Mouse (Mus musculus): ENCODE results near the gene Fbxo6. TPM values are rescaled to one million over a fixed set of nuclear protein-coding genes. Genes with fewer than 3 reads are reported as not detected.

Fbxo6 gene
- polyA plus RNA-seq, 1 experiment from 2014 or later = 30.6 TPM

DNA sequence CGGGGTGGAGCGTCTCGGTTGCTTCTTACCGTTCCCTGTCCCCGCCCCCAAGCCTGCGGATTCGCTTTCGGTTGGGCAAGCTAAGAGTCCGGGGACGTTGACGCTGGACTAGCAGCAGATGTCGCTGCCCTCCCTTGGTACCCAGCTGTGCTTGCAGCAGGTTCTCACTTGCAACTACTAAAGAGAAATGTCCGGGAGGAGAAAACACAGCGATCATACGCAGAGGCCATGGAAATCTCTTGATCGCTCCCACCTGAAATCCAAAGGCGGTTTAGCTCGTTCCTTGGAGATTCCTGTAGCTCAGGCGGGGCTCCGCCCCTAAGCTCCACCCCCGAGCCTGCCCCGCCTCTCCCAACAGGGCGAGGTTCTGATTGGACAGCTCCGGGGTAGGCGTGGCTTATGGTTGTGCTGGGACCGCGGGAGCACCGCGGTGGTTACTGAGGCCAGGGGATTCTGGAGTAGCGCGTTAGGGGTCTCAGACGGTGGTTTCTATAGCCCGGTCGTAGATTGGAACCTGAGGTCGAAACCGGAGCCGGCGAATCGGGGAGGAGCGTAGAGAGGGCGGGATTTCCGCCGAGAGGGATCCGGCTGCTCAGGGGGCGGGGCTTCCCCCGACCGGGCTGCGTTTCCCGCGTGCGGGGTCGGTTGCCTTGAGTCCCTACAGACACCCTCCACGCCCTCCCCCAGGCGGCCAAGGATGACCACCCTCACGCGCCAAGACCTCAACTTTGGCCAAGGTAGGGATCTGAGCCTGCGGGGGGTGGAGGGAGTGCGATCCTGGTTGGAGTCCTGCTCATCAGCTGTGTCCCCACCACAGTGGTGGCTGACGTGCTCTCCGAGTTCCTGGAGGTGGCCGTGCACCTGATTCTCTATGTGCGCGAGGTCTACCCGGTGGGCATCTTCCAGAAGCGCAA lies 11.6 kb downstream of the Fbxo6 start:
- Histone ChIP-seq H3K4me1 (replicated peaks; ENCODE audit: control insufficient read depth, insufficient read depth, low read length) (peaks cover 2% of the 10 kb centered on the region; the same call in 1 of the 2 replicates), H3K27ac (ENCODE audit: low read depth, low read length) (peak overlapping the region; percentile 77), H3K9me3 (ENCODE audit: control insufficient read depth, low read length) (no peaks in the 10 kb centered on the region), H3K36me3 (ENCODE audit: control insufficient read depth, insufficient read depth, low read length) (peaks cover 2% of the 10 kb centered on the region), H3K27me3 (replicated peaks; ENCODE audit: control insufficient read depth, insufficient read depth, low read length) (peaks cover 14% of the 10 kb centered on the region), H3K4me3 (ENCODE audit: low read depth, low read length) (peak overlapping the region; percentile 76), H3K4me2 (peak overlapping the region; percentile 80), H3K9ac (ENCODE audit: low read depth, low read length) (peak overlapping the region; percentile 72)
- DNase-seq (ENCODE audit: low spot score) (peak; percentile 96), ATAC-seq (replicated peaks; ENCODE audit: low FRiP score) (peak; percentile 93)
- WGBS = under 1% methylated on average over 65 of the region's 65 CpGs

DNA sequence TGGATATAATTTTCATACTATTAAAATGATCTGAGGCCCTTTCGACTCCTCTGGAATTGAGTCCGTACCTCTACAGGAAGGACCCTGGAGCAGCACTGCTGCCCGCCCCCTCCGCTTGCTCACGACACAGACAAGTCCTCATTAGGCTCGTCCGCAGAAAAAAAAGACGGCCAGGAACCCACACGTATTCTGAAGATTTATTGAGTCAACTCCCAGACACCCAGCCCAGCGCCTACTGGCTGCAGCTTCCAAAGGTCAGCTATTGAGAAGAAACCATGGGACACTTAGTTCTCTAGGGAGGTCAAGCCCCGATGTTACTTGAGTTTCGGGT lies 12.2 kb downstream of the Fbxo6 start:
- Histone ChIP-seq H3K27me3 (replicated peaks; ENCODE audit: control insufficient read depth, insufficient read depth, low read length) (peaks cover 14% of the 10 kb centered on the region), H3K4me1 (replicated peaks; ENCODE audit: control insufficient read depth, insufficient read depth, low read length) (peaks cover 2% of the 10 kb centered on the region; the same call in 1 of the 2 replicates), H3K9me3 (ENCODE audit: control insufficient read depth, low read length) (no peaks in the 10 kb centered on the region), H3K27ac (ENCODE audit: low read depth, low read length) (no peak overlapping the region), H3K9ac (ENCODE audit: low read depth, low read length) (peak overlapping the region; percentile 72), H3K36me3 (ENCODE audit: control insufficient read depth, insufficient read depth, low read length) (no peaks in the 10 kb centered on the region), H3K4me2 (peak overlapping the region; percentile 80), H3K4me3 (ENCODE audit: low read depth, low read length) (peak overlapping the region; percentile 76)
- under 1% methylated on average over 12 of the region's 12 CpGs for WGBS
- peak; percentile 26 for ATAC-seq (replicated peaks; ENCODE audit: low FRiP score)
- DNase-seq (ENCODE audit: low spot score) = peak; percentile 75

DNA sequence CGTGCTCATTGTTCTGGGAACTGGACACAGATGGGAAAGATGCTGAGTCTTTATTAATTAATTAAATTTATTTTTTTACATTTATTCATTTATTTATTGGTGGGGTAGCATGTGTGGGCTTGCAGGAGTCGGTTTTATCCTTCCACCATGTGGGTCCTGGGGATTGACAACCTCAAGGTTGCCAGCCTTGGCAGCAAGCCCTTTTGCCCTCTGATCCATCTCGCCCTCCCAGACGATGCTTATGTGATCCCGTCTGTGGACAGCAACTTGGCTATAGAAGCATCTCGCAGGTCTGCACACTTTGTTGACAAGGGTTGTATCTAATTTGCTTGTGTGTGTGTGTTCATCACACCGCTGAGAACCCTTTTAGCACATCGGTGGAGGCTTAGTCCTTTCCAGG lies 14.4 kb downstream of the Fbxo6 start:
- no peak overlapping the region for H3K4me3 ChIP-seq (ENCODE audit: low read depth, low read length)
- H3K27me3 ChIP-seq (replicated peaks; ENCODE audit: control insufficient read depth, insufficient read depth, low read length) = peaks cover 14% of the 10 kb centered on the region
- H3K9ac ChIP-seq (ENCODE audit: low read depth, low read length) = no peak overlapping the region
- DNase-seq (ENCODE audit: low spot score) (no peak), ATAC-seq (replicated peaks; ENCODE audit: low FRiP score) (no peak)
- H3K4me2 ChIP-seq = no peak overlapping the region
- no peak overlapping the region for H3K27ac ChIP-seq (ENCODE audit: low read depth, low read length)
- no peaks in the 10 kb centered on the region for H3K9me3 ChIP-seq (ENCODE audit: control insufficient read depth, low read length)
- WGBS = 65% methylated on average over 8 of the region's 8 CpGs
- H3K4me1 ChIP-seq (replicated peaks; ENCODE audit: control insufficient read depth, insufficient read depth, low read length) = peaks cover 2% of the 10 kb centered on the region; the same call in 1 of the 2 replicates
- H3K36me3 ChIP-seq (ENCODE audit: control insufficient read depth, insufficient read depth, low read length) = no peaks in the 10 kb centered on the region

DNA sequence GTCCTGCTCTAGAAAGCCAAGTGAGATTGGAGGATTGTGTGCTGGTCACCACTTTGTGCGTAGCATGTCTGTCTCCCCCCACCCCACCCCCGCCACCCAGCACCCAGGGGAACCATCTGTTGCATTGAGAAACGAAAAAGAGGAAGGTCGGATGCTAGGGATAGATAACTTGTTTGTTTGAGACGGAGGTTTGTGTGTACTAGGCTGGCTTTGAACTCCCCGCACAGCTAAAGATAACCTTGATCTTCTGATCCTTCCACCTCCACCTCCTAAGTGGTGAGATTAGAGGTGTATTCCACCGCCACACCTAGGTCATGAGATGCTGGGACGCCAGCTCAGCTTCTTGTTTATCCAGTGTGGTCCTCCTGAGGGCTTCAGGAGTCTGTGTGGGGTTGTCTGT lies 17.0 kb downstream of the Fbxo6 start:
- ATAC-seq (replicated peaks; ENCODE audit: low FRiP score) (no peak), DNase-seq (ENCODE audit: low spot score) (no peak)
- H3K4me3 ChIP-seq (ENCODE audit: low read depth, low read length) = no peak overlapping the region
- WGBS = 48% methylated on average over 8 of the region's 8 CpGs
- H3K36me3 ChIP-seq (ENCODE audit: control insufficient read depth, insufficient read depth, low read length) = no peaks in the 10 kb centered on the region
- H3K4me1 ChIP-seq (replicated peaks; ENCODE audit: control insufficient read depth, insufficient read depth, low read length) = peaks cover 2% of the 10 kb centered on the region; the same call in 1 of the 2 replicates
- H3K4me2 ChIP-seq = no peak overlapping the region
- peaks cover 39% of the 10 kb centered on the region for H3K27me3 ChIP-seq (replicated peaks; ENCODE audit: control insufficient read depth, insufficient read depth, low read length)
- no peak overlapping the region for H3K9ac ChIP-seq (ENCODE audit: low read depth, low read length)
- H3K9me3 ChIP-seq (ENCODE audit: control insufficient read depth, low read length) = no peaks in the 10 kb centered on the region
- no peak overlapping the region for H3K27ac ChIP-seq (ENCODE audit: low read depth, low read length)

DNA sequence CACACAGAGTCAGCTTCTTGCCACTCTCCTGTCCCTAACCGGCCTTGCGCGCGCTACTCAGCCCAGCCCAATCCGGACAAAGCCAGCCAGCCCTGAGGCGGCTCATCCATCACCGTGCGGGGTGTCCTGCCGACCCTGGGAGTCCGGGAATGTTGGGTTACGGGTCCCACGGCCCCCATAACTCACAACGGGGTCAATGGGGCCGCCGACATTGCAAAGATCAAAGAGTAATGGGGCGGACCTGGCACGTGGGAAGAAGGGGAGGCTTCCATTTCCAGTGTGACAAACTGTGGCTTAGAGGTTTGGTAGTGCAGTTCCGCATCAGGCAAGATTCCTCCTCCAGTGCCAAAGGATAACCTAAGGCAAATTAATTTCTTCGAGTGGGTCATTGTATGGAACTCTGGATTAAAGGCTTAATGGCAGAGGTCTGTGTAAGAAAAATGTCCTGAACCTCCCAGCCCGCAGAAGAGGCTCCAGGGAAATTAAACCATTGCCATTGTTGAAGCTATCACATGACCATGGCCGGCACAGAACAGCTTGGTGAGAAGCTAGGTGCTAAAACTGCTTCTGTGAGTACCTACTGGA lies 20.4 kb downstream of the Fbxo6 start:
- no peak for ATAC-seq (replicated peaks; ENCODE audit: low FRiP score)
- H3K4me1 ChIP-seq (replicated peaks; ENCODE audit: control insufficient read depth, insufficient read depth, low read length) = no peaks in the 10 kb centered on the region
- H3K4me3 ChIP-seq (ENCODE audit: low read depth, low read length) = no peak overlapping the region; the same call in 1 of the 2 replicates
- H3K9me3 ChIP-seq (ENCODE audit: control insufficient read depth, low read length) = no peaks in the 10 kb centered on the region
- H3K27ac ChIP-seq (ENCODE audit: low read depth, low read length) = no peak overlapping the region
- H3K27me3 ChIP-seq (replicated peaks; ENCODE audit: control insufficient read depth, insufficient read depth, low read length) = peaks cover 55% of the 10 kb centered on the region
- WGBS = 4% methylated on average over 21 of the region's 21 CpGs
- H3K4me2 ChIP-seq = peak overlapping the region; percentile 46
- DNase-seq (ENCODE audit: low spot score) = no peak
- no peaks in the 10 kb centered on the region for H3K36me3 ChIP-seq (ENCODE audit: control insufficient read depth, insufficient read depth, low read length)
- H3K9ac ChIP-seq (ENCODE audit: low read depth, low read length) = no peak overlapping the region

DNA sequence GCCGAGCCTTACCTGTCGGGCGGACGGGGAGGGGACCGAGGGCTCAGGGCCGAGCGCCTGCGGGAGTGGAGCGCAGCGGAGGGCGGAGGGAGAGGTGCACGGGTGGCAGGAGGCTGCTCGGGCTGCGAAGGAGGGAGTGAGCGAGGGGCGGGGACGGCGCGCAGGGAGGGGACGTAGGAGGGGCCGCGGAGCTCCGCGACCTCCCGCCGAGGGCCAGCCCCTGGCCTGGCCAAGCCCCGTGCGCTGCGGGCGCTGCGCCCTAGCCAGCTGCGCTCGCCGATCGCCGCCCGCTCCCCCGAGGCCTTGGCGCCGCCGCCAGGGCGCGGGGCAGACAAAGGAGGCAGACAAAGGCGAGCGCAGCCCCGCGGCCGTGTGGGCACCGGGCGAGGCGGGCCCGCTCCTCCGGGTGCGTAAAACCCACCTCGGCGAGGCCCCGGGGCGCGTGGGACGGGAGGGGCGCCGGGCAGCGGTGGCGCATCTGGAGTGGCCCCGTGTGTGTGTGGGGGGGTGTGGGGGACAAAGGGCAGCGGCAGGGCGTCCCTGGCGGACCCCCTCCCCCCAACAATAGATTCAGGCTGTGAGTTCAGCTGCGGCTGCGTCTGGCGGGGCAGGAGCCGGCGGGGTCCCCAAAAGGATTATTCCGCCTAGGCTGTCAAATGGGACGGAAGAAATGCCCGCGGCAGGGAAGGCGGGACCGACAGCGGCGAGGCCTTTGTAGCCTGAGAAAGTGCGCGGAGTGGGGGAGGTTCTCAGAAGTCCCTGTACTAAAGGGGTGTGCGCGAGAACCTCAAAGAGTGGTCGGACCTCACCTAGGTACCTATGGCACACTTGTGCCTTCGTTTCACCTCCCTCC lies 21.2 kb downstream of the Fbxo6 start, which contains the start of gene Draxin:
Draxin (minus strand) TSS at position 138 of the 853 bp plus-strand sequence.
- peak within 1 kb of the TSS; percentile 52 for H3K9ac ChIP-seq (ENCODE audit: low read depth, low read length)
- ATAC-seq (replicated peaks; ENCODE audit: low FRiP score) (peak; percentile 68), DNase-seq (ENCODE audit: low spot score) (no peak)
- 1% methylated on average over 73 of the region's 87 CpGs for WGBS
- peak within 1 kb of the TSS; percentile 54 for H3K4me3 ChIP-seq (ENCODE audit: low read depth, low read length)
- no peaks in the 10 kb centered on the region for H3K9me3 ChIP-seq (ENCODE audit: control insufficient read depth, low read length)
- no peaks in the 10 kb centered on the region for H3K4me1 ChIP-seq (replicated peaks; ENCODE audit: control insufficient read depth, insufficient read depth, low read length)
- peak within 1 kb of the TSS; percentile 80 for H3K4me2 ChIP-seq
- H3K36me3 ChIP-seq (ENCODE audit: control insufficient read depth, insufficient read depth, low read length) = no peaks in the 10 kb centered on the region
- peaks cover 55% of the 10 kb centered on the region for H3K27me3 ChIP-seq (replicated peaks; ENCODE audit: control insufficient read depth, insufficient read depth, low read length)
- H3K27ac ChIP-seq (ENCODE audit: low read depth, low read length) = no peak within 1 kb of the TSS

DNA sequence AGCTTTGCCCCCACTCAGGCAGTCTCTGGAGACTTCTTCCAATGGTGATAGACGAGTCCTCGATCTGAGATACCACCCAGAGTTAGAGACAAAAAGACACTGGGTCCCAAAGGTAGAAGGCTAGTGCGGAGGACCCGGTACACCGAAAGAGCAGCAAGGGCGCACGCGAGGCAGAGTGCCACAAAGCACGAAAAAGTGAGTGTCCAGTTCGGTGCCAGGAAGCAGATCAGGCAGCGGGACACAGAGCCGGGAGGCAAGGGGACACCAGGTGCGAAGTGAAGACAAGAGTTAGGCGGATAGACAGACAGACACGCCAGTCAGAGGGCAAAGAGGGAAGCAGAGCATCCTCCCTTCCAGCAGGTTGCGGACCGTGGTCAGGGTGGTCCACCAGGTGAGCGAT lies 21.8 kb downstream of the Fbxo6 start, which contains the start of gene Mad2l2:
Mad2l2 (plus strand) TSS at position 252 of the 400 bp plus-strand sequence.
- H3K27me3 ChIP-seq (replicated peaks; ENCODE audit: control insufficient read depth, insufficient read depth, low read length) = peaks cover 55% of the 10 kb centered on the region
- DNase-seq (ENCODE audit: low spot score) (no peak), ATAC-seq (replicated peaks; ENCODE audit: low FRiP score) (peak; percentile 20; the same call in 1 of the 2 replicates)
- H3K9me3 ChIP-seq (ENCODE audit: control insufficient read depth, low read length) = no peaks in the 10 kb centered on the region
- H3K9ac ChIP-seq (ENCODE audit: low read depth, low read length) = peak within 1 kb of the TSS; percentile 52
- H3K4me2 ChIP-seq = peak within 1 kb of the TSS; percentile 80
- H3K36me3 ChIP-seq (ENCODE audit: control insufficient read depth, insufficient read depth, low read length) = no peaks in the 10 kb centered on the region
- no peaks in the 10 kb centered on the region for H3K4me1 ChIP-seq (replicated peaks; ENCODE audit: control insufficient read depth, insufficient read depth, low read length)
- H3K4me3 ChIP-seq (ENCODE audit: low read depth, low read length) = peak within 1 kb of the TSS; percentile 54
- no peak within 1 kb of the TSS for H3K27ac ChIP-seq (ENCODE audit: low read depth, low read length)
- 4% methylated on average over 18 of the region's 18 CpGs for WGBS

DNA sequence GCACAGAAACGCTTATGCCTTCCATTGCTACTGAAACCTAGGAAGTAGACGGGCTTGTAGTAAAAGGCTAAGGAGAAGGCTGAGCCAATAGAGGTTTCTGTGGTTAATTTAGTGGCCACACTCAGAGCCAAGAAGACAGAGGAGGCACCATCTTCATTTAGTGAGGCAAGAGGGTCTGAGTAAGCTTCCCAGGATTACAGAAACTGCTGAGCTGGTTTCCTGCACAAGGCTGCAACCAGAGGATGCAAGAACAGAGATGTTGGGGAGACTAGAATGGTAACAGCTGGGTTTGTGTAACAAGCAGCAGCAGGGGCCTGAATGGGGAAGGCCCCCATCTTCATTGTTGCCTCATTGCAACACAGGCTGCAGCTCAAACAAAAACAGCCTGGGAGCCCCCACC lies 23.3 kb downstream of the Fbxo6 start:
- H3K4me1 ChIP-seq (replicated peaks; ENCODE audit: control insufficient read depth, insufficient read depth, low read length) = no peaks in the 10 kb centered on the region
- DNase-seq (ENCODE audit: low spot score) = no peak
- H3K9ac ChIP-seq (ENCODE audit: low read depth, low read length) = no peak overlapping the region
- ATAC-seq (replicated peaks; ENCODE audit: low FRiP score) = no peak
- H3K36me3 ChIP-seq (ENCODE audit: control insufficient read depth, insufficient read depth, low read length) = no peaks in the 10 kb centered on the region
- H3K4me3 ChIP-seq (ENCODE audit: low read depth, low read length) = no peak overlapping the region
- WGBS = 37% methylated on average over 2 of the region's 2 CpGs
- H3K9me3 ChIP-seq (ENCODE audit: control insufficient read depth, low read length) = no peaks in the 10 kb centered on the region
- peaks cover 55% of the 10 kb centered on the region for H3K27me3 ChIP-seq (replicated peaks; ENCODE audit: control insufficient read depth, insufficient read depth, low read length)
- H3K27ac ChIP-seq (ENCODE audit: low read depth, low read length) = no peak overlapping the region
- no peak overlapping the region for H3K4me2 ChIP-seq
